Mouse (Mus musculus): ENCODE results near the gene Srf.
"Not testable (repeated sequence)": the region's sequence is repeated elsewhere in the genome, so short reads cannot be mapped to it uniquely, and the experiment has no call there.

Gene Srf

DNA sequence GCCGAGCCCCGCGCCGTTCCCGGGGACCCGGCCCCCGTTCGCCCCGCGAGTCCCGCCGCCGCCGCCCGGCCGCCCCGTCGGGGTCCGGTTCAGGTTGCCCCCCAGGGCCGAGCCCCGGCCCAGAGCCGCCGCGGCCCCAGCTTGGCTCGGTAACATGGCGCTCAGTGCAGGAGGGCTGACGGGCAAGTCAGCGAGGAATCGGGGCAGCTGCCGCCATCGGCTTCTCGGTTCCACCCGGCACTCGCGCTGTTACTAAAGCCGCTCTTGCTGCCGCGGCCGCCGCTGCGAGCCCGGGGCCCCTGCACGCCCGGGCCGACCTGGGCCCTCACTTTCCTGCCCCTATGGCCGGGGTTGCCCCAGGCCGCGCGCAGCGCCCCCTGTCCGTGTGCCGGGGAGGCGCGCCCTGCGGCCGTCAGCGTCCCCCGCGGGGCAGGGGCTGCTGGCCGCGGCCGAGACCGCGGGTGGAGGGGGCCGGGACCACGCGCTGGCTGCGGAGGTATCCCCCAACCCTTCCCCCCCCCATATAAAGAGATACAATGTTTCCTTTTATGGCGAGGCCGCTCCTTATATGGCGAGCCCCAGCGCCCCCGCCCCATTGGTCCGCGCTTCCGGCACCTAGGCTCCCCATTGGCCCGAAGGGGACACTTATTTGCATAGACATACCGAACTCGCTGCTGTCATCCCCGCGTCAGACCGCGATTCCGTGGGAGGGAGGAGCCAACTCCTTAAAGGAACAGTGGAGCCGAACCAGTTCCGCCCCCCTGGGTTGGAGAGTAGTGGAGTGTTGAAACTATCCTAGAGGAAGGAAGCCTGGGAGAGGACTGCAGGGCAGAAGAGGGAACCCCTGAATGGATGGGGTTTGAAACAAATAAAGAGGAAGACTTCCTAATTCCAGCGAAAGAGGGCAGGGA lies at the start of gene Srf:
Gene Srf (minus strand): TSS at position 503 of the 911 bp plus-strand sequence.
- DNase-seq (ENCODE audit: low read depth, low spot score), result peak; percentile 97

- no peak for DNase-seq (ENCODE audit: low read depth, low spot score)
Measured at GRCm38 (mm10) chr17:46605126-46605525, 49.2 kb upstream of the Srf start.

DNA sequence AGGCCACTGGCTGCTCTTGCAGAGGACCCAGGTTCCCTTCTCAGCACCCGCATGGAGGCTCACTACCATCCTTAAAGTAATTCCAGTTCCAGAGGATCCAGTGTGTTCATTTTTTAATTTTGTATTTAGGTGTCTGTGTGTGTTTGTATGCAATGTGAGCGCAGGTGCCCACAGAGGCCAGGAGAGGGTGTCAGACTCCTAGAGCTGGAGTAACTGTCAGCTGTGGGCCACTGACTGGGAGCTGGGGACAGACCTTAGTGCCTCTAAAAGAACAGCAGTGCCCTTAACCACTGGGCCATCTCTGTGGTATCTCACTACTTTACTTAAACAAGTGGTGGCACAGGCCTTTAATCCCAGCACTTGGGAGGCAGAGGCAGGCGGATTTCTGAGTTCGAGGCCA lies 47.3 kb upstream of the Srf start:
- DNase-seq (ENCODE audit: low read depth, low spot score), result no peak

DNA sequence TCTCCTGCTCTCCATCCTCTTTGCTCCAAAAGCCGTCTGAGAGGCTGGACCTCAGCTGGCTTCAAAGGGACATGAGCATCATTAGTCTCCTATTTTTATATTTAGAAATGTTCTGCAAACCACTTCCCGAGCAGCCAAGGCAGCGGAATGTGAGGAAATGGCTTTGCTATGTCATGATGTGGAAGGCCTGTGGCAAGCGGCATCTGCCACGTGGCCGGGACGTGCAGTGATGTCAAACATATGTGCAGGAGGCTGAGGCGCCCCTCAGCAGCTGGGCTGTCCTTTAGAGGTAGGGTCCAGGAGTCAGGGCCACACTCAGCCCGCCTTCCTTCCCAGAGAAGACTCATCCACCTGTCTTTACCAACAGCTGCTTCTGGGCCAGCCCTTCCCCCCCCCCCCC lies 46.2 kb upstream of the Srf start:
- no peak for DNase-seq (ENCODE audit: low read depth, low spot score)

- DNase-seq (ENCODE audit: low read depth, low spot score), result no peak
Measured at GRCm38 (mm10) chr17:46600569-46600968, 44.6 kb upstream of the Srf start.

GRCm38 (mm10) chr17:46598963-46599362 lies 43.0 kb upstream of the Srf start:
- DNase-seq (ENCODE audit: low read depth, low spot score), result no peak

GRCm38 (mm10) chr17:46597956-46598355 lies 42.0 kb upstream of the Srf start:
- DNase-seq (ENCODE audit: low read depth, low spot score), result no peak

- DNase-seq (ENCODE audit: low read depth, low spot score), result peak; percentile 38
Measured at GRCm38 (mm10) chr17:46595336-46595735, 39.4 kb upstream of the Srf start.

DNA sequence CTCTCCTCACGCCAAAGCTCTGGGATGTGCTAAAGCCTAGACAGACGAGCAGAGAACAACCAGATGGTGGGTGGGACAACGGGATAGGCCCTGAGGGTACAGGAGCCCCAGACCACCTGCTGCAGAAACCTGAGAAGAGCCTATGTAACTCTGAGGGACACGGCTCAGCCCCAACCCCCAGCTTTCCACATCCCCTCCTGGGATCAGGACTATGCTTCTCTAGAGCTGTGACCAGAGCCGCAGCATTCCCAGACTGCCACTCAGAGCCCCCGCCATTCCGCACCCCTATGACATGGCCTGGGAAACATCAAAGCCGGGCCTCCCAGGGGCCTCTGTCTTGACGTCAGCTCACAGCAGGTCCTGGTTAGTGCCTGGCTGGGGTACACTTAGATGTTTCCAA lies 38.6 kb upstream of the Srf start:
- no peak for DNase-seq (ENCODE audit: low read depth, low spot score)

DNA sequence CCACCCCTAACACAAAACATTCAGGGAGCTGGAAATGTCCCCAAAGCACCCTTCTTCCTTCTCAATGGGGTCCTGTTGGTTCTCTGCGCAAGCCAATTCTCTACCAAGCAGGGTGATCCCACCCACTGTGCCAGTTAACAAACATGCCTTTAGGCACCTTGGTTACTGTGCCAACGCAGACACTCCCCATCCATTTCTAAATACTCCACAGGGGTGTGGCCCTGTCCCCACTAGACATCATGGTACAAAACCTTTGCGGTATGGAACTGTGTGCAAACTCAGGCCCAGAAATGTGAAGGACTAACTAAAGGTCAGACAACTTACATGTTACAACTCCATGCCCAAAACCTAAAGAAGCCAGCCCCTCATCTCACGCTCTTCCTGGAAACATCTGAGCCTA lies 37.1 kb upstream of the Srf start:
- DNase-seq (ENCODE audit: low read depth, low spot score), result no peak

GRCm38 (mm10) chr17:46591406-46591805 lies 35.4 kb upstream of the Srf start:
- no peak for DNase-seq (ENCODE audit: low read depth, low spot score)

- DNase-seq (ENCODE audit: low read depth, low spot score), result no peak
Measured at GRCm38 (mm10) chr17:46590439-46590838, 34.5 kb upstream of the Srf start.

DNA sequence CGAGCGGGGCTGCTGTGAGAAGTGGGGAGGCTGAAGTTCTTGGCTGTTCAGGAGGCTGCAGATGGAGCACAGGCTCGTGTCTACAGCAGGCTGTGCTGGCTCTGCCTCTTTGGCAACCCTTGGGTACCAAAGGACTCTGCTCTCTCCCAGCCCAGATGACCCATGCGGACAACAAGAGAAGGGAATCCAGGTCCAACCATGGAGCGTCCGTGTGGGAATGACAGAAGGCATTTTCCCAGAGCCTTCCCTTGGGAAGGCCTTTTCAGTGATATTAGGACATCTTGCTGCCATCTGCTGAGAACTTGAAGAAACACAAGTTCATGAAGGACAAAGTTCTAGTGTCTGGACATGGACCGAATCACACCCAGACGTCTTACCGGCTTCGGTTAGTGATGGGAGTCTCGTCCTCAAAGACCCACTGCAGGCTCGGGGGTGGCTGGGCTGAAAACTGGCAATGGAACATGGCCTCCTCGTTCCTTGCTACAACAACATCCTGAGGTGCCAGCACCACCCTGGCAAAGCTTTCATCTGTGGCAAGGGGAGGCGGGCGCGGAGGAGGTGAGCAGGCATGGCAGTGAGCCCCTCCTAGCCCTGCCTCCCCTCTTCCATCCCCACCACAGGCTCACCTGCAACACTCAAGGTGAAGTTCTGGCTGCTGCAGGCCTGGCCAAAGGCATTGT lies 33.8 kb upstream of the Srf start:
- no peak for DNase-seq (ENCODE audit: low read depth, low spot score)

- DNase-seq (ENCODE audit: low read depth, low spot score), result no peak
Measured at GRCm38 (mm10) chr17:46588913-46589312, 32.9 kb upstream of the Srf start.

DNA sequence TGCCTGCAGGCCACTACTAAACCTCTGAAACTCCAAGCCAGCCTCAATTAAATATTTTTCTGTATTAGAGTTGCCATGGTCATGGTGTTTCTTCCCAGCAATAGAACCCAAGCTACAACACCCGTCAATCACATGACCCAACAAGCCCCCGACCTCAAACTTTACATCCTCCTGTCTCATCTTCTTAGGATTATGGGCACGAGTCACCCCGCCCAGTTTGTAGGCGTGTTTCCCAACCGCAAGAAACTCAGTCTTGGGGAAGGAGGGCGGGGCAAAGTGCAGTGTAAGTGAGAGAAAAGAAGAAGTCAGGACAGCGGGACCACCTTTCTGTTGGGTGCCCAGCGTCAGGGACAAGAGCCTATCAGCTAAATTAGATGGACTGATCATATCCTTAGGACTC lies 32.2 kb upstream of the Srf start:
- DNase-seq (ENCODE audit: low read depth, low spot score), result no peak

GRCm38 (mm10) chr17:46586327-46586726 lies 30.4 kb upstream of the Srf start:
- DNase-seq (ENCODE audit: low read depth, low spot score), result no peak

GRCm38 (mm10) chr17:46578650-46579049 lies 22.7 kb upstream of the Srf start:
- no peak for DNase-seq (ENCODE audit: low read depth, low spot score)

DNA sequence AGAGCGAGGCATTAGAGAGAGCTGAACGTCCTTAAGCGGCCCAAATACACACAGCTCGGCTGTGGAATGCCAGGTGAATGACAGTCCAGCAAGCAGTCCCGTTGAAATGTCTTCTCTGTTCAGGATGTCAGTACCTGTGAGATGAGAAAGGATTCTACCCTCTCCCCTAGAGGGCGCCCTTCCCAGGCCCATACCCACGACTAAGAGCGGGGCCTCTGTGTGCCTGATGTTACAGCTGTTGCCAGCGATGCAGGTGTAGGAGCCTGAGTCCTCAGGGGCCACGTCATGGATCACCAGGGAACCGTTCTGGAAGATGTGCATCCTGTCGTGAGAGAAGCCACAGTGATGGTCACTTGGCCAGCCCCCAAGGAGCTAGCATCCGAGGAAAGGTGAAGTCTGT lies 20.1 kb upstream of the Srf start:
- no peak for DNase-seq (ENCODE audit: low read depth, low spot score)

DNA sequence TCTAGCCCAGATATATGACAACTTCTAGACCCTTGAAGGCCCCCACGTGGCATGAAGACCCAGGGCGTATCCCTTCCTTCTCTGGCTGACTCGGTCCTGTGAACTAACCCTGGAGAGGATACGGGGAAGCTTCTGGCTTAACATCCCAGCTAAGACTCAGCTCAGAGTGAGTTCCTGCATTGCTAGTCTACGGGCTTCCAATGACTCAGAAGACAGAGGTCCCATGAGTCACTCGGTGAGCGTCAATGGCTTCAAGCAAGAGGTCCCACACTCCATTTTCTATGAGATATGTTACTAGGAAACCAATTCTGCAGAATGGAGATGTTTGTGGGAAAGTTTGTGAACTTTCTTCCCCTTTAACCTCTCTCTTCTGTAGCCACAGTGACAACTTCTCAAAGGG lies 18.6 kb upstream of the Srf start:
- no peak for DNase-seq (ENCODE audit: low read depth, low spot score)

DNA sequence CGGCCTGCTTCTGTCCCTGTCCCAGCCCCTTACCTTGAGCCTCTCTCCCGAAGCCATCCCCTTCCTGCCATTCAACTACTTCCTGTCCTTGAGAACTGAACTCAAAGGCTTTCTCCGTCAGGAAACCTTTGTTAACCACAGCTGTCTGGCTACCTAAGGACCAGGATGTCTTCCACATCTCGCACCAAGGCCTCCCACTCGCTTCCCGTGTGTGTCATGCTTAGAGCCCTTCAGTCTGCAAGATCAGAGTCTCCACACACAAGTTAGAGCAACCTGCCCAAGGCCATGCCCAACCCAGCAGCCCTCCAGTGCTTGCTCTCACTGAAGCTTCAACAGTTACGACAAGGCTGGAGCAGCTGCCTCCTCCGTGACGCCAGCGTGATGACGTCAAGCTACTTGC lies 15.0 kb upstream of the Srf start:
- no peak for DNase-seq (ENCODE audit: low read depth, low spot score)

DNA sequence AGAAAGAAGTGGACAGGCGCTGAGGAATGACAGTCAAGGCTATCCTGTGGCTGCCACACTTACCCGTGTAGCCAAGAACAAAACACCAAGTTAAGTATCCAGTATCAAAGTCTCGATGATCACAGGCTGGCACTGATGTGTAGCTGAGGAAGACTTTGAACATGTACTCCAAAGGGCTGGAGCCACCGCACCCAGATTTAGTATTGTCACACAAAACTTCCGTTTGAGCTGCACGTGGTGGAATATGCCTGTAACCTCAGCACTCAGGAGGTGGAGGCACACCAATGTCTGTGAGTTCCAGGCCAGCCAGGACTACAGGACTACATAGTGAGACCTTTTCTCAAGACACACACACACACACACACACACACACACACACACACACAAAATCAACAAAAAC lies 3.2 kb upstream of the Srf start:
- DNase-seq (ENCODE audit: low read depth, low spot score), result no peak

DNA sequence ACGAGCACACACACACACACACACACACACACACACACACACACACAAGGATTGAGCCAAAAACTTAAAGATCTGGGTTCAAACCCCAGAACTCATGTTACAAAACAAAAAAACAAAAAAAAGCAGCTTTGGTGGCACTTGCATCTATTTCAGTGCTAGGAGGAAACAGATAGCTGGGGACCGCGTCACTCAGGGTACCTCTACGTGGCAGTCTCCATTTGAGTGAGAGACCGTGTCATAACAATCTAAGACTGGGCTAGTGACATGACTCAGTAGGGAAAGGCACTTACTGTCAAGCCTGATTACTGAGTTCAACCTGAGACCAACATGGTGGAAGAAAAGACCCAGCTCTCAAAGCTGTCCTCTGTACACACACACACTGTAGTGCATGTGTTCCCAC lies 2.2 kb upstream of the Srf start:
- DNase-seq (ENCODE audit: low read depth, low spot score), result no peak

DNA sequence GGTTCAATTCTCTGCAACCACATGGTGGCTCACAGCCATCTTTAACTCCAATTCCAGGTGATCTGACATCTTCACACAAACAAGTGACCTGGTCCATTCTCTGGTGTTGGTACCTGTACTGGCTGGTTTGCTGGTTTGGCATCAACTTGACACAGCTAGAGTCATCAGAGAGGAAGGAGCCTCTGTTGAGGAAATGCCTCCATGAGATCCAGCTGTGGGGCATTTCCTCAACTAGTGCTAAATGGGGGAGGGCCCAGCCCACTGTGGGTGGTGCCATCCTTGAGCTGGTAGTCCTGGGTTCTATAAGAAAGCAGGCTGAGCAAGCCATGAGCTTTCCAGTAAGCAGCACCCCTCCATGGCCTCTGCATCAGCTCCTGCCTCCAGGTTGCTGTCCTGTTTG lies 1.3 kb upstream of the Srf start:
- DNase-seq (ENCODE audit: low read depth, low spot score), result not testable (repeated sequence)
